Mouse (Mus musculus): ENCODE measurements at regions not wholly inside any gene's neighbourhood (a gene's known extent, or its start where the extent isn't known, plus 50 kb on each side); places are given as distances from the start of the nearest gene placed in this dataset.

- Histone ChIP-seq H3K9me3 (replicated peaks) (no peaks in the 10 kb centered on the region), H3K36me3 (no peaks in the 10 kb centered on the region), H3K27me3 (ENCODE audit: low read depth, poor library complexity, severe bottlenecking) (no peaks in the 10 kb centered on the region), H3K4me1 (no peaks in the 10 kb centered on the region), H3K4me3 (no peak overlapping the region), H3K27ac (replicated peaks) (no peak overlapping the region)
- DNase-seq (ENCODE audit: low spot score) = no peak
- WGBS = 81% methylated on average over 12 of the region's 12 CpGs
Observed at GRCm38 (mm10) chr9:61662055-61663028, 252.0 kb downstream of the Rplp1 start.

- Histone ChIP-seq H3K4me1 (peaks cover 16% of the 10 kb centered on the region), H3K27ac (replicated peaks) (no peak overlapping the region), H3K27me3 (ENCODE audit: low read depth, poor library complexity, severe bottlenecking) (no peaks in the 10 kb centered on the region), H3K4me3 (no peak overlapping the region), H3K9me3 (replicated peaks) (no peaks in the 10 kb centered on the region), H3K36me3 (no peaks in the 10 kb centered on the region)
- no peak for DNase-seq (ENCODE audit: low spot score)
- WGBS = 84% methylated on average over 3 of the region's 3 CpGs
Observed at GRCm38 (mm10) chr9:61660191-61660590, 254.2 kb downstream of the Rplp1 start.

GRCm38 (mm10) chr9:61657996-61658395 lies 256.3 kb downstream of the Rplp1 start:
- no peaks in the 10 kb centered on the region for H3K9me3 ChIP-seq (replicated peaks)
- H3K4me1 ChIP-seq = peaks cover 18% of the 10 kb centered on the region
- H3K27ac ChIP-seq (replicated peaks) = no peak overlapping the region
- no peak for DNase-seq (ENCODE audit: low spot score)
- H3K36me3 ChIP-seq = no peaks in the 10 kb centered on the region
- H3K4me3 ChIP-seq = no peak overlapping the region
- 0 out of 2 replicates have a peak, but pooled peaks cover 4% of the 10 kb centered on the region for H3K27me3 ChIP-seq (ENCODE audit: low read depth, poor library complexity, severe bottlenecking)
- 87% methylated on average over 8 of the region's 8 CpGs for WGBS

GRCm38 (mm10) chr9:61655433-61655981 lies 258.8 kb downstream of the Rplp1 start:
- Histone ChIP-seq H3K9me3 (replicated peaks) (no peaks in the 10 kb centered on the region), H3K4me1 (peaks cover 18% of the 10 kb centered on the region), H3K36me3 (no peaks in the 10 kb centered on the region), H3K27me3 (ENCODE audit: low read depth, poor library complexity, severe bottlenecking) (0 out of 2 replicates have a peak, but pooled peaks cover 4% of the 10 kb centered on the region), H3K4me3 (no peak overlapping the region), H3K27ac (replicated peaks) (no peak overlapping the region)
- DNase-seq (ENCODE audit: low spot score) = no peak
- WGBS = 80% methylated on average over 9 of the region's 9 CpGs

- Histone ChIP-seq H3K4me1 (peaks cover 10% of the 10 kb centered on the region), H3K27me3 (ENCODE audit: low read depth, poor library complexity, severe bottlenecking) (no peaks in the 10 kb centered on the region), H3K4me3 (no peak overlapping the region), H3K36me3 (no peaks in the 10 kb centered on the region), H3K27ac (replicated peaks) (no peak overlapping the region), H3K9me3 (replicated peaks) (no peaks in the 10 kb centered on the region)
- 79% methylated on average over 20 of the region's 20 CpGs for WGBS
- DNase-seq (ENCODE audit: low spot score) = no peak
Observed at GRCm38 (mm10) chr9:61645661-61646425, 268.5 kb downstream of the Rplp1 start.

- 94% methylated on average over 3 of the region's 3 CpGs for WGBS
Observed at GRCm38 (mm10) chr9:61640739-61641138, 268.6 kb downstream of the Tle3 start.

GRCm38 (mm10) chr9:61638908-61639307 lies 266.7 kb downstream of the Tle3 start:
- H3K4me1 ChIP-seq = no peaks in the 10 kb centered on the region
- no peaks in the 10 kb centered on the region for H3K36me3 ChIP-seq
- 93% methylated on average over 11 of the region's 11 CpGs for WGBS
- peaks cover 8% of the 10 kb centered on the region; the same call in 1 of the 2 replicates for H3K27me3 ChIP-seq (ENCODE audit: low read depth, poor library complexity, severe bottlenecking)
- H3K9me3 ChIP-seq (replicated peaks) = no peaks in the 10 kb centered on the region
- no peak overlapping the region for H3K4me3 ChIP-seq
- no peak for DNase-seq (ENCODE audit: low spot score)
- no peak overlapping the region for H3K27ac ChIP-seq (replicated peaks)

More at GRCm38 (mm10) chr9:61640739-61641138, 268.6 kb downstream of the Tle3 start:
- Histone ChIP-seq H3K4me1 (peaks cover 5% of the 10 kb centered on the region), H3K9me3 (replicated peaks) (no peaks in the 10 kb centered on the region), H3K4me3 (no peak overlapping the region), H3K36me3 (no peaks in the 10 kb centered on the region), H3K27me3 (ENCODE audit: low read depth, poor library complexity, severe bottlenecking) (peaks cover 8% of the 10 kb centered on the region; the same call in 1 of the 2 replicates), H3K27ac (replicated peaks) (no peak overlapping the region)
- DNase-seq (ENCODE audit: low spot score) = no peak

- H3K27ac ChIP-seq (replicated peaks) = no peak overlapping the region
- peaks cover 10% of the 10 kb centered on the region; the same call in 1 of the 2 replicates for H3K4me1 ChIP-seq
- WGBS = 92% methylated on average over 9 of the region's 9 CpGs
- no peak for DNase-seq (ENCODE audit: low spot score)
- no peaks in the 10 kb centered on the region for H3K9me3 ChIP-seq (replicated peaks)
- H3K27me3 ChIP-seq (ENCODE audit: low read depth, poor library complexity, severe bottlenecking) = peaks cover 19% of the 10 kb centered on the region; the same call in 1 of the 2 replicates
- no peaks in the 10 kb centered on the region for H3K36me3 ChIP-seq
- H3K4me3 ChIP-seq = no peak overlapping the region
Observed at GRCm38 (mm10) chr9:61633936-61634335, 261.8 kb downstream of the Tle3 start.

- Histone ChIP-seq H3K9me3 (replicated peaks) (no peaks in the 10 kb centered on the region), H3K4me1 (peaks cover 10% of the 10 kb centered on the region; the same call in 1 of the 2 replicates), H3K36me3 (no peaks in the 10 kb centered on the region), H3K27ac (replicated peaks) (no peak overlapping the region), H3K27me3 (ENCODE audit: low read depth, poor library complexity, severe bottlenecking) (peaks cover 19% of the 10 kb centered on the region; the same call in 1 of the 2 replicates), H3K4me3 (no peak overlapping the region)
- no peak for DNase-seq (ENCODE audit: low spot score)
- WGBS = 91% methylated on average over 3 of the region's 3 CpGs
Observed at GRCm38 (mm10) chr9:61632602-61633001, 260.4 kb downstream of the Tle3 start.

GRCm38 (mm10) chr9:61631097-61631496 lies 258.9 kb downstream of the Tle3 start:
- peaks cover 19% of the 10 kb centered on the region; the same call in 1 of the 2 replicates for H3K27me3 ChIP-seq (ENCODE audit: low read depth, poor library complexity, severe bottlenecking)

GRCm38 (mm10) chr9:61627801-61628574 lies 255.8 kb downstream of the Tle3 start:
- WGBS = 88% methylated on average over 6 of the region's 6 CpGs
- Histone ChIP-seq H3K27ac (replicated peaks) (no peak overlapping the region), H3K27me3 (ENCODE audit: low read depth, poor library complexity, severe bottlenecking) (peaks cover 42% of the 10 kb centered on the region), H3K4me1 (peaks cover 33% of the 10 kb centered on the region), H3K4me3 (no peak overlapping the region), H3K36me3 (no peaks in the 10 kb centered on the region), H3K9me3 (replicated peaks) (no peaks in the 10 kb centered on the region)
- no peak for DNase-seq (ENCODE audit: low spot score)

More at GRCm38 (mm10) chr9:61631097-61631496, 258.9 kb downstream of the Tle3 start:
- Histone ChIP-seq H3K9me3 (replicated peaks) (no peaks in the 10 kb centered on the region), H3K4me1 (peaks cover 17% of the 10 kb centered on the region), H3K27ac (replicated peaks) (no peak overlapping the region), H3K36me3 (no peaks in the 10 kb centered on the region), H3K4me3 (no peak overlapping the region)
- DNase-seq (ENCODE audit: low spot score) = no peak
- 90% methylated on average over 7 of the region's 7 CpGs for WGBS

GRCm38 (mm10) chr9:61622933-61623332 lies 250.8 kb downstream of the Tle3 start:
- H3K4me1 ChIP-seq = peaks cover 66% of the 10 kb centered on the region
- no peak overlapping the region for H3K4me3 ChIP-seq
- WGBS = 23% methylated on average over 7 of the region's 7 CpGs
- peaks cover 45% of the 10 kb centered on the region for H3K27me3 ChIP-seq (ENCODE audit: low read depth, poor library complexity, severe bottlenecking)
- no peaks in the 10 kb centered on the region for H3K36me3 ChIP-seq
- H3K27ac ChIP-seq (replicated peaks) = 0 out of 2 replicates have a peak overlapping the region, but pooled peaks have one; percentile 15
- no peaks in the 10 kb centered on the region for H3K9me3 ChIP-seq (replicated peaks)
- DNase-seq (ENCODE audit: low spot score) = peak; percentile 27
